Comparison of ENCODE assay signal across 22 mouse cellular contexts in genomic region chr13:103695456-103695855, GRCm38 (mm10).
DNase-seq lines count a peak whose midpoint lies in the region; ATAC-seq and TF ChIP-seq lines count a peak whose summit lies in the region.
"Had no signal": no experiment of that assay in that cellular context is flagged by ENCODE, and none has a peak within 500 bp of the region (broad histone marks: within the 10 kb centered on the region; RNA-seq: fewer than 3 reads in every experiment).

No protein-coding gene starts in this region.

- 0 out of 2 replicates have a peak, but pooled peaks cover 5% of the 10 kb centered on the region for H3K4me1 ChIP-seq in heart, embryonic 10.5 days
- H3K4me1 ChIP-seq in heart, embryonic 11.5 days (ENCODE audit: control insufficient read depth, insufficient read depth, low read length): no peaks in the 10 kb centered on the region
- H3K4me1 ChIP-seq in hindbrain, embryonic 14.5 days (replicated peaks; ENCODE audit: control insufficient read depth, insufficient read depth, low read length): no peaks in the 10 kb centered on the region
- H3K4me1 ChIP-seq in stomach, postnatal 0 days (replicated peaks; ENCODE audit: control insufficient read depth, insufficient read depth): no peaks in the 10 kb centered on the region
- H3K4me1 ChIP-seq: embryonic facial prominence, embryonic 13.5 days; forebrain, embryonic 10.5 days; forebrain, embryonic 15.5 days; limb, embryonic 13.5 days; liver, embryonic 13.5 days; midbrain, embryonic 10.5 days; midbrain, embryonic 15.5 days; neural tube, embryonic 12.5 days had no signal

- no peak overlapping the region for H3K9ac ChIP-seq in heart, embryonic 11.5 days (ENCODE audit: low read depth, low read length)
- H3K9ac ChIP-seq in hindbrain, embryonic 14.5 days: no peak overlapping the region
- H3K9ac ChIP-seq in stomach, postnatal 0 days (ENCODE audit: low read length): no peak overlapping the region
- H3K9ac ChIP-seq: embryonic facial prominence, embryonic 13.5 days; forebrain, embryonic 15.5 days; limb, embryonic 13.5 days; liver, embryonic 13.5 days; midbrain, embryonic 15.5 days; neural tube, embryonic 12.5 days had no signal

- H3K79me3 ChIP-seq in C2C12 (ENCODE audit: low read depth): no peaks in the 10 kb centered on the region

- no peak overlapping the region for H3ac ChIP-seq in C2C12 (ENCODE audit: control insufficient read depth, insufficient read length, low read depth)

- peak; percentile 60 for DNase-seq in heart, embryonic 10.5 days (ENCODE audit: low spot score)
- no peak for DNase-seq in hindbrain, embryonic 14.5 days (ENCODE audit: low spot score)
- peak; percentile 11 for DNase-seq in stomach, postnatal 0 days (ENCODE audit: low spot score)
- DNase-seq in kidney, postnatal 25 days: no peak
- DNase-seq in urinary bladder, postnatal 10 days (ENCODE audit: low spot score): no peak
- DNase-seq: cerebellum, adult 11 months; cerebellum, adult 9-10 months; gastrocnemius, postnatal 25 days; kidney, adult 11 months; kidney, postnatal 14 days; liver, embryonic 13.5 days had no signal

- ATAC-seq in heart, embryonic 11.5 days (replicated peaks; ENCODE audit: insufficient number of reproducible peaks, low FRiP score, low TSS enrichment): no peak
- ATAC-seq in hindbrain, embryonic 14.5 days (ENCODE audit: low FRiP score): no peak
- no peak for ATAC-seq in stomach, postnatal 0 days (ENCODE audit: low FRiP score, low TSS enrichment)
- ATAC-seq: CD4-positive, CD25-positive, alpha-beta regulatory T cell, adult 4 months; forebrain, embryonic 15.5 days; midbrain, embryonic 15.5 days had no signal

- H3K27me3 ChIP-seq in heart, embryonic 10.5 days (ENCODE audit: insufficient read depth, poor library complexity, severe bottlenecking): no peaks in the 10 kb centered on the region
- no peaks in the 10 kb centered on the region for H3K27me3 ChIP-seq in heart, embryonic 11.5 days (ENCODE audit: control insufficient read depth, insufficient read depth, low read length)
- H3K27me3 ChIP-seq in C2C12 (ENCODE audit: control insufficient read depth, insufficient read depth, insufficient read length): no peaks in the 10 kb centered on the region
- H3K27me3 ChIP-seq in hindbrain, embryonic 14.5 days (ENCODE audit: control insufficient read depth, insufficient read depth, low read length): no peaks in the 10 kb centered on the region
- H3K27me3 ChIP-seq in stomach, postnatal 0 days (ENCODE audit: control insufficient read depth, insufficient read depth, low read length): no peaks in the 10 kb centered on the region
- H3K27me3 ChIP-seq: embryonic facial prominence, embryonic 13.5 days; forebrain, embryonic 15.5 days; limb, embryonic 13.5 days; liver, embryonic 13.5 days; midbrain, embryonic 15.5 days; neural tube, embryonic 12.5 days had no signal

- H3K36me3 ChIP-seq in heart, embryonic 10.5 days: no peaks in the 10 kb centered on the region
- no peaks in the 10 kb centered on the region for H3K36me3 ChIP-seq in heart, embryonic 11.5 days (ENCODE audit: control insufficient read depth, insufficient read depth, low read length)
- H3K36me3 ChIP-seq in C2C12 (ENCODE audit: control insufficient read depth, insufficient read depth): no peaks in the 10 kb centered on the region
- no peaks in the 10 kb centered on the region for H3K36me3 ChIP-seq in hindbrain, embryonic 14.5 days (replicated peaks; ENCODE audit: control insufficient read depth, insufficient read depth)
- H3K36me3 ChIP-seq in stomach, postnatal 0 days (ENCODE audit: control insufficient read depth, insufficient read depth, low read length): no peaks in the 10 kb centered on the region
- H3K36me3 ChIP-seq: embryonic facial prominence, embryonic 13.5 days; forebrain, embryonic 10.5 days; forebrain, embryonic 15.5 days; limb, embryonic 13.5 days; liver, embryonic 13.5 days; midbrain, embryonic 10.5 days; midbrain, embryonic 15.5 days; neural tube, embryonic 12.5 days had no signal

- no peaks in the 10 kb centered on the region for H3K9me3 ChIP-seq in heart, embryonic 10.5 days
- H3K9me3 ChIP-seq in heart, embryonic 11.5 days (replicated peaks; ENCODE audit: control insufficient read depth, low read length): no peaks in the 10 kb centered on the region
- no peaks in the 10 kb centered on the region for H3K9me3 ChIP-seq in hindbrain, embryonic 14.5 days (ENCODE audit: control insufficient read depth, low read length)
- no peaks in the 10 kb centered on the region for H3K9me3 ChIP-seq in stomach, postnatal 0 days (ENCODE audit: control insufficient read depth, low read length)
- H3K9me3 ChIP-seq: embryonic facial prominence, embryonic 13.5 days; forebrain, embryonic 10.5 days; forebrain, embryonic 15.5 days; limb, embryonic 13.5 days; liver, embryonic 13.5 days; midbrain, embryonic 10.5 days; midbrain, embryonic 15.5 days; neural tube, embryonic 12.5 days had no signal

- H3K79me2 ChIP-seq in C2C12 (ENCODE audit: control insufficient read depth, insufficient read depth): no peaks in the 10 kb centered on the region

- no peak for TF ChIP-seq EP300 in stomach, postnatal 0 days (optimal IDR thresholded peaks at IDR 0.05)

- no peak overlapping the region for H3K4me2 ChIP-seq in heart, embryonic 11.5 days
- no peak overlapping the region for H3K4me2 ChIP-seq in hindbrain, embryonic 14.5 days (replicated peaks)
- no peak overlapping the region for H3K4me2 ChIP-seq in stomach, postnatal 0 days (replicated peaks; ENCODE audit: low read depth)
- H3K4me2 ChIP-seq: embryonic facial prominence, embryonic 13.5 days; forebrain, embryonic 15.5 days; limb, embryonic 13.5 days; liver, embryonic 13.5 days; midbrain, embryonic 15.5 days; neural tube, embryonic 12.5 days had no signal

- no peak overlapping the region for H3K4me3 ChIP-seq in heart, embryonic 10.5 days
- H3K4me3 ChIP-seq in heart, embryonic 11.5 days (ENCODE audit: low read depth, low read length): no peak overlapping the region
- H3K4me3 ChIP-seq in C2C12 (ENCODE audit: insufficient read depth, poor library complexity, severe bottlenecking): no peak overlapping the region
- H3K4me3 ChIP-seq in hindbrain, embryonic 14.5 days (replicated peaks; ENCODE audit: low read length): no peak overlapping the region
- no peak overlapping the region for H3K4me3 ChIP-seq in stomach, postnatal 0 days (ENCODE audit: low read depth, low read length)
- H3K4me3 ChIP-seq: embryonic facial prominence, embryonic 13.5 days; forebrain, embryonic 10.5 days; forebrain, embryonic 15.5 days; heart, adult 2 months; limb, embryonic 13.5 days; liver, embryonic 13.5 days; midbrain, embryonic 10.5 days; midbrain, embryonic 15.5 days; neural tube, embryonic 12.5 days had no signal

- 68% methylated on average over 6 of the region's 6 CpGs for WGBS in heart, embryonic 10.5 days
- 58% methylated on average over 6 of the region's 6 CpGs for WGBS in heart, embryonic 11.5 days (ENCODE audit: insufficient replicate concordance)
- 50% methylated on average over 6 of the region's 6 CpGs for WGBS in hindbrain, embryonic 14.5 days
- 58% methylated on average over 6 of the region's 6 CpGs for WGBS in stomach, postnatal 0 days

- no peak for TF ChIP-seq CTCF in C2C12 (IDR thresholded peaks at IDR 0.05; ENCODE audit: control insufficient read depth, insufficient read depth, insufficient read length)
- no peak for TF ChIP-seq CTCF in stomach, postnatal 0 days (IDR thresholded peaks at IDR 0.05; ENCODE audit: low read depth)

- H3K27ac ChIP-seq in heart, embryonic 10.5 days: no peak overlapping the region
- H3K27ac ChIP-seq in heart, embryonic 11.5 days (ENCODE audit: low read depth, low read length): no peak overlapping the region
- 0 out of 2 replicates have a peak overlapping the region, but pooled peaks have one; percentile 16 for H3K27ac ChIP-seq in hindbrain, embryonic 14.5 days
- no peak overlapping the region for H3K27ac ChIP-seq in stomach, postnatal 0 days (replicated peaks)
- H3K27ac ChIP-seq: embryonic facial prominence, embryonic 13.5 days; forebrain, embryonic 10.5 days; forebrain, embryonic 15.5 days; heart, adult 2 months; limb, embryonic 13.5 days; liver, embryonic 13.5 days; midbrain, embryonic 10.5 days; midbrain, embryonic 15.5 days; neural tube, embryonic 12.5 days had no signal

TF ChIP-seq in C2C12, 6 proteins besides CTCF, POLR2A, EP300 and RAD21:
- no peak for TF ChIP-seq MYOG (IDR thresholded peaks at IDR 0.05; ENCODE audit: control insufficient read depth, extremely low read depth, insufficient read length)
- TF ChIP-seq MYOD1 (IDR thresholded peaks at IDR 0.05; ENCODE audit: control insufficient read depth, insufficient read length, low read depth): peak; percentile 92

Comparison
In these comparisons a context has a peak if more than half of its experiments do, and no peak if none do; other contexts are left out.
1. DNase-seq: peak in heart, embryonic 10.5 days (single experiment) and stomach, postnatal 0 days (single experiment); none in hindbrain, embryonic 14.5 days (single experiment), kidney, postnatal 25 days (0 of 2) and urinary bladder, postnatal 10 days (single experiment).